Mouse (Mus musculus) central nervous system, embryonic 14 days (tissue): Measurements from ENCODE around the gene Cep44. TPM values are rescaled to one million over a fixed set of nuclear protein-coding genes. Genes with fewer than 3 reads are reported as not detected.

Experiments
- polyA plus RNA-seq: library from polyadenylated mRNA; depleted of rRNA; stranded (reverse); fragments of >200 nt; gene quantifications from 2 replicates; pipeline ENCODE4 v1.2.3, GENCODE M21; 2012; rRNA removed

The Cep44 gene
- 35.3 and 37.9 TPM in 2 replicates for polyA plus RNA-seq

DNA sequence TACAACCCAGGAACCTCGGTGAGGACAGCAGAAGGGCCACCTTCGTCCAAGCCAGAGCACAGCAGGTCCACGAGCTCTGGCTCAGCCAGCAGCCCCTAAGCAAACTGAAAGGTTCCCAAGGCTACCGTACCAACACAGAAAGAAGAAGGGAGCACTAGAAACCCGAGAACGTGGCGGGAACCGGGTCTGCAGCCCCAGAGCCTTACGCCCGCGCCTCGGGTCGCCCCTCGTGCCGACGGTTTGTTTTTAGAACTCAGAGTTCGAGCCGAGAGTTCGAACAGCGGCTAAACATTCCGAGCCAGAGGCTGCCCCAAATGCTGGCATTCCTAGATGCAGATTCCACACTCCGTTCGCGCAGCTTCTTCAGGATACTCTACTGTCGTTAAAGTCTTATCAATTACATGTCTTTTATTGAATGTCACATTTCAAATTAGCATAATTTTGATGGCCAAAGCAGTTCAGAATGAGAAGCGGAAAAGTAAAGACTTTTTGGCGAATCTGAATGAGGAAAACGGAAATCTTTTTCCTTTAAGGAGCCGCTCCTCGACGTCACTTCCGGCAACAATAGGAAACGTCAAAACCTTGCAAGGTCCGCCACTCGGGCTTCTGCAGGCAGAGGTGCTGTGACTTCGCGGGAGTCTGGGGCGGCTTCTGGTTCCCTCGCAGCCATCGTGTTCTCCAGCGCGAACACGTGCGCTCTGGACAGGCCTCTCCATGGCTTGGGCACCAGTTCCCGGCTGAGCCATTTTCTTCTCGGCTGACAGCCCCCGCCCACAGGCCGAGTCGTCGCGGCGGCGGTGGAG, at the start of gene Cep44, which contains the start of gene Fbxo8:
Gene Cep44, minus strand, starts transcription at position 490 of the 803 bp plus-strand sequence.
Gene Fbxo8, plus strand, starts transcription at position 533 of the 803 bp plus-strand sequence.

Other genes starting within 250 kb of the Cep44 start
- gene Fbxo8, start within 50 bp of the Cep44 start, polyA plus RNA-seq: 23.5 and 25.6 TPM in 2 replicates